Mouse (Mus musculus) heart, postnatal 10 days (tissue): ENCODE data around the gene Egf. TPM values are rescaled to one million over a fixed set of nuclear protein-coding genes. Genes with fewer than 3 reads are reported as not detected.

Source experiments
- DNase-seq, 2 experiments: peaks; one replicate each; pipeline ENCODE4 v3.0.0; 2021
- intact Hi-C: fragments of 180-260 bp; cut with DNase I; formaldehyde crosslinking; loops from one replicate; pipeline ENCODE4 v1.15.1; 2025
- total RNA-seq, 2 experiments: library from RNA; stranded (reverse); gene quantifications; 2 replicates each; pipeline ENCODE4 v1.2.3; 2021

Gene Egf
- total RNA-seq, 2 experiments from 2014 or later, result 1.5 to 1.8 TPM

DNA sequence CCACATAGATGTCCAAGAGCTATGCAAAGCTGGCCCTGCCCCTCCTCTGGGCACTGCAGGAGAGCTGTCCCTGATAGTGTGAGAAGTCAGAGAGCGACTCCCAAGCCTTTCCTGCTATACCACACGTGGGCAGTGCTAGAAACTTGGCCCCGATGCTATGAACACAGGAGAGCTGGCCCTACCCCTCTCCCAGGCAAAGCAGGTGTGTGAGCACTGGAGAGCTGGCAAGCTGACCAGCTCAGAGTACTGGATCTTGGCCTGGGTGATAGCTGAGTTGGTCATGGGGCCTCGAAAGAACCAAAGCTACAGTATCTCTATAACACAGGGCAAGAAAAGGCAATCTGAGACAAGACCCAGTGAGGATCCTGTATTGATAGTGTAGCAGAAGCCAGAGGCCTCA is 98.6 kb downstream of the Egf start:
- intact Hi-C loops, result no loop called here
- DNase-seq, result no peak

DNA sequence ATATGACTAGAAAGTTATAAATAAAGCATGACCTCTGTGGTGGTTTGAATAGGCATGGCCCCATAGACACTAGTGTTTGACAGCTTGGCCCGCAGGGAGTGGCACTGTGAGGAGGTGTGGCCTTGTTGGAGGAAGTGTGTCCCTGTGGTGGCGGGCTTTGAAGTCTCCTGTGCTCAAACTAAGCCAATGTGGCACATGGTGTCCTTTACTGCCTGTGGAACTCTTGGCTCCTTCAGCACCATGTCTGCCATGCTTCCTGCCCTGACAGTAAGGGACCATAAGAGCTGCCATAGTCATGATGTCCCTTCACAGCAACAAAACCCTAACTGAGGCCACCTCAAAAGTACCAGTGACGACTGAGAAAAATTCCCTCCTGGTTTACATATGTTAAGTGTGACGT is 102.6 kb downstream of the Egf start:
- intact Hi-C loops, result no loop called here
- DNase-seq, result no peak

- no peak for DNase-seq
- intact Hi-C loops, result no loop called here
Measured at GRCm38 (mm10) chr3:129651765-129652164, 103.4 kb downstream of the Egf start.

DNA sequence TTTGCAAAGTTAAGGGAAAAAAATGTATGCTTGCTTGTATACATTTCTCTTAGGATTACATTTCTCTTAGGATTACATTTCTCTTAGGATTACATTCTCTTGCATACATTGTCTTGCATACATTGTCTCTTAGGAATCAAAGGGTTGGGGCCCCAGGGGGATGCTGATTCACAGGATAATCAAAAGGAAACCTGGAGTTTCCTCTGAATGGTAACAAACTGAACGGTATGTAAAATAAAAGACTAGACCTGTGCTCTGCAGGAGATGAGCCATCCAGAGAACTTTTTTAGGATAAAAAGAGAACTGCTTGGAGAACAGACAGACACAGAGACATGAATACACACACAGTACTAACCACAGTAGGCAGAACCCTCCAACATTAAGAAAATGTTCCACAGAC is 104.2 kb downstream of the Egf start:
- no peak for DNase-seq
- intact Hi-C loops, result no loop called here

DNA sequence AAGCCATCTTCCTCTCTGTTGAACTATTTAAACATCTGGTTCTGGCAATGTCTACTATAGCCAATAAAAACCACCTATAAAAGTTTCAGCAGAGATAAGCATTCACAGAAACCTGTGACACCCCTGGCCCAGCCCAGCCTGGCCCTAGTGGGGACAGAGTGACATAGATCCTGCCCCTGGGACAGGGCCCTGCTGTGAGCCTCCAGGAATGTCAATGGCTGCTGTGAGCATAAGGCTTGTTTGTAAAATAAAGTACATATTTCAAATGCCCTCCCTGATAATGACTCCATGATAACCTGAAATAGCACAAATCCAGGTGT is 104.9 kb downstream of the Egf start:
- intact Hi-C loops, result no loop called here

GRCm38 (mm10) chr3:129649586-129650292 is 105.4 kb downstream of the Egf start:
- intact Hi-C loops, result no loop called here
- DNase-seq, result peak; percentile 75 to 79

More for the DNA sequence above, 104.9 kb downstream of the Egf start:
- no peak for DNase-seq

GRCm38 (mm10) chr3:129648598-129648997 is 106.5 kb downstream of the Egf start:
- intact Hi-C loops, result no loop called here
- no peak for DNase-seq

DNA sequence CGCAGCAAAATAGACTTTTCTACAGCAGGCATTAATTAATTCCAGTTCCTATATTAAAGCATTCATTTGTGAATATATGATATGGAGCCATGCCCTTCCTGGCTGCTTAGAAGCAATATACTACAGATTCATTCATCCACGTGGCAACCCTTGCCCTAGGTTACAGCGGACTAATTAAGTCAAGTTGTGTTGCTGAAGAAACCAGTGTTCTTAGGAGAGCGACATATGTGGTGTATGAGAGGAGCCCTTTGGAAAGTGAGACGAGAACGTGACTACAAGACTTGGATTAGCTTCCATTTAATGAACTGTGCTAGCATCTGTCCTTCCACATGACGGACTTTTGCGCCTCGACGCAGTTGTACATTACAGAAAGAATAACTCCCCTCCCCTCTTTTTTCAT is 107.8 kb downstream of the Egf start:
- DNase-seq, result no peak
- intact Hi-C loops, result no loop called here

- intact Hi-C loops, result no loop called here
- no peak for DNase-seq
Measured at GRCm38 (mm10) chr3:129646781-129647180, 108.3 kb downstream of the Egf start.

GRCm38 (mm10) chr3:129645409-129645808 is 109.7 kb downstream of the Egf start:
- peak; percentile 25 to 27 for DNase-seq

GRCm38 (mm10) chr3:129641621-129642020 is 113.5 kb downstream of the Egf start:
- DNase-seq, result no peak
- intact Hi-C loops, result no loop called here

More at GRCm38 (mm10) chr3:129645409-129645808, 109.7 kb downstream of the Egf start:
- intact Hi-C loops, result no loop called here

- intact Hi-C loops, result no loop called here
- no peak for DNase-seq
Measured at GRCm38 (mm10) chr3:129640211-129641000, 114.7 kb downstream of the Egf start.

DNA sequence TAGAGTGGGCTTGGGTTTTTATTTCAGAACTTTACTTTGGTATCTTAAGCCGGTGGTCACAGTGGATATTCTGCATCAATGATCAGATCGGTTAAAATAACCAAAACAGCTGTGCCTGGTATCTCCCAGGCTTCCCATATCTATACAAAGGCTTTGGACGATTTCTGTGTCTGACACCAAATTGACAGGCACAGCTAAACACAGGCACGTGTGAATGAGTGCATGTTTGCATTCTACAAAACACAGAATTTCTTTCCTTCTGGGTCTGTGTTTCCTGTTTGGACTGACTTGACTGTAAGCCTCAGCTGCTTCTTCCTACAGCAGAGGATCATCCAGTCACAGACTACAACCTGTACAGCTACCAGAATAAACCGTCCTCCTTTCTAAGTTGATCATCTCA is 115.4 kb downstream of the Egf start:
- DNase-seq, result no peak
- intact Hi-C loops, result loop anchor here (5.0 kb wide), 1 partner anchor 107 kb away; the partner anchor contains the start of gene Elovl6

- intact Hi-C loops, result loop anchor here (2.0 to 5.0 kb wide), 2 partner anchors 105 to 335 kb away; partner anchors contain the start of gene Elovl6
- no peak for DNase-seq
Measured at GRCm38 (mm10) chr3:129637446-129637845, 117.7 kb downstream of the Egf start.

- DNase-seq, result peak; percentile 47 to 52
- intact Hi-C loops, result no loop called here
Measured at GRCm38 (mm10) chr3:129634260-129634901, 120.7 kb downstream of the Egf start.

- intact Hi-C loops, result no loop called here
Measured at GRCm38 (mm10) chr3:129633518-129633917, 121.6 kb downstream of the Egf start.

GRCm38 (mm10) chr3:129631857-129632256 is 123.3 kb downstream of the Egf start:
- intact Hi-C loops, result no loop called here
- DNase-seq, result no peak

More at GRCm38 (mm10) chr3:129633518-129633917, 121.6 kb downstream of the Egf start:
- no peak for DNase-seq

DNA sequence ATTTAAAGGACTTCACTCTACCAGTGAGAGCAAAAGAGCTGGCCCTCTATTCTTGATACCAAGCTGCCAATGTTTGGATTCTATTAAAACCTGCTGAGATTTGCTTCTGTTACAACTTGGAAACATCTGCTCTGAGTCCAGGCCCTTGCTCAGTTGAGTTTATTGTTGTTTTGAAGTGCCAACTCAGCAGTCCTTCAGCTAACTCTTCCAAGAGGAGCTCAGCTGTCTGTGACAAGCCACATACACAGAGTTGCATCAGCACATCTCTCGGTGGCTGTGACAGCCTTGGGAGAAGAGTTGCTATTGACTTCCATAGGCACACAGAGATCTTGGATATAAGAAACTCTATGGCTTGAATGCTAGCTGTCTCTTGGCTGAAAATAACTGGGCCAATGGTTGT is 124.1 kb downstream of the Egf start:
- no peak for DNase-seq
- intact Hi-C loops, result no loop called here
